Mouse (Mus musculus) layer of hippocampus, adult 9-10 months (tissue): ENCODE measurements around the gene Rasgrp4.
"Not testable (repeated sequence)": the region's sequence is repeated elsewhere in the genome, so short reads cannot be mapped to it uniquely, and the experiment has no call there.

Experiments used
- DNase-seq: peaks from one replicate; pipeline ENCODE4 v3.0.0; 2022; ENCODE audit warnings: low spot score

Gene Rasgrp4

GRCm38 (mm10) chr7:29134693-29135386 lies at the start of gene Rasgrp4:
Gene Rasgrp4, plus strand, starts transcription at chr7:29134851.
- no peak for DNase-seq

GRCm38 (mm10) chr7:29085981-29086380 lies 48.7 kb upstream of the Rasgrp4 start:
- DNase-seq, result no peak

- no peak for DNase-seq
These were observed 47.7 kb upstream of the Rasgrp4 start for GRCm38 (mm10) chr7:29086902-29087301.

GRCm38 (mm10) chr7:29088817-29089216 lies 45.8 kb upstream of the Rasgrp4 start:
- DNase-seq, result no peak

- DNase-seq, result no peak
These were observed 37.5 kb upstream of the Rasgrp4 start for GRCm38 (mm10) chr7:29097131-29097530.

- DNase-seq, result no peak
These were observed 33.2 kb upstream of the Rasgrp4 start for GRCm38 (mm10) chr7:29101286-29102017.

- no peak for DNase-seq
These were observed 25.4 kb upstream of the Rasgrp4 start for GRCm38 (mm10) chr7:29108992-29109955.

- no peak for DNase-seq
These were observed 16.4 kb upstream of the Rasgrp4 start for GRCm38 (mm10) chr7:29118142-29118851.

GRCm38 (mm10) chr7:29119526-29119925 lies 15.1 kb upstream of the Rasgrp4 start:
- DNase-seq, result no peak

- no peak for DNase-seq
These were observed 11.8 kb upstream of the Rasgrp4 start for GRCm38 (mm10) chr7:29122821-29123220.

GRCm38 (mm10) chr7:29123531-29124358 lies 10.9 kb upstream of the Rasgrp4 start:
- DNase-seq, result no peak

GRCm38 (mm10) chr7:29124970-29125369 lies 9.7 kb upstream of the Rasgrp4 start, which contains the start of gene Ryr1:
Gene Ryr1, minus strand, starts transcription at chr7:29125179.
- no peak for DNase-seq

GRCm38 (mm10) chr7:29126173-29126915 lies 8.3 kb upstream of the Rasgrp4 start:
- peak; percentile 8 for DNase-seq

GRCm38 (mm10) chr7:29128725-29129124 lies 5.9 kb upstream of the Rasgrp4 start:
- DNase-seq, result no peak

GRCm38 (mm10) chr7:29134230-29134629 lies 421 bp upstream of the Rasgrp4 start:
- DNase-seq, result no peak

- no peak for DNase-seq
These were observed 2.8 kb downstream of the Rasgrp4 start for GRCm38 (mm10) chr7:29137429-29137828.

GRCm38 (mm10) chr7:29139237-29139636 lies 4.6 kb downstream of the Rasgrp4 start:
- not testable (repeated sequence) for DNase-seq

GRCm38 (mm10) chr7:29141416-29141815 lies 6.8 kb downstream of the Rasgrp4 start:
- no peak for DNase-seq

- DNase-seq, result no peak
These were observed 9.4 kb downstream of the Rasgrp4 start for GRCm38 (mm10) chr7:29144006-29144405.
